In genomic region chr11:88076394-88076793, GRCm38 (mm10) we compare ENCODE assay signal across 21 mouse cellular contexts.
"Had no signal": no experiment of that assay in that cellular context is flagged by ENCODE, and none has a peak within 500 bp of the region (broad histone marks: within the 10 kb centered on the region; RNA-seq: fewer than 3 reads in every experiment).

No protein-coding gene starts in this region.

- DNase-seq: cerebellum, adult 2 months; cerebellum, adult 8-10 months; cerebellum, adult 9-10 months; cerebellum, adult 9-11 months; cerebellum, postnatal 10 days; cerebellum, postnatal 14 days; cerebellum, postnatal 25 days; cerebellum, postnatal 36 days; embryo, embryonic 11 days; forebrain, postnatal 0 days; gastrocnemius, adult 2 months; gastrocnemius, postnatal 10 days; gastrocnemius, postnatal 14 days; gastrocnemius, postnatal 25 days; gastrocnemius, postnatal 36 days; heart, adult 18-20 months; heart, adult 2 months had no signal

- ATAC-seq: forebrain, embryonic 13.5 days; forebrain, embryonic 14.5 days; forebrain, embryonic 15.5 days; forebrain, embryonic 16.5 days; forebrain, postnatal 0 days had no signal
